Mouse (Mus musculus): Measurements from ENCODE around the gene Asic3.

The Asic3 gene

DNA sequence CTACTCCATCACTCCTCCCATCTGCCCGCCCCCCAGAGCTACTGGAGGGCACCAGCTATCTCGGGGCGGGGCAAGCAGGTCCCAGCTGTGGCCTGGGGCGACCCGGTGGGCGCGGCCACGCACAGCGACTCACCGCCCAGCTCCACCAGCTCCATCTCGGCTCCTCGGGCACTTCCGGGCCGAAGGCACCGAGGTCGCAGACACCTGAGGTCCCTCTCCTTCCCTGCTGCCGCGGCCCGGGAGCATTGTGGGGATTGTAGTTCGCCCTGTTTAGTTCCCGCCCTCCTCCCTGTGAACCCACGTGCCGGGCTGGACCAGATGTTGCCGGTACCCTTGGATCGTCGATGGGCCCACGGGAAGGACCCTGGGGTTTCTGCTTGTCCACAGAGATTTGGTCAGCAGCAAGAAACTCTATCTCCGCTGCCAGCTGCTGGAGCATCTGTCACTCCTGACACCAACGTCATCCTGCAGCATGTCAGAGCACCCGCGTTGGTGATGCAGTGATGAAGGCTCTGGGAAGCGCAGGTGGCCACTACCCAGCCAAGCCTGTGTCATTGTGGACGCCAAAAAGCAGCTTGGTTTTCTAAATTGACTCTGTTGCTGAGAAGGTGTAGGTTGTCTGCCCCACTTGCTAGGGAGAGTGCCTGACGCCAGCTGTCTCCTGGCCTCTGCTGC, 34.6 kb downstream of the Asic3 start, which contains the start of gene Tmub1:
Tmub1 (minus strand) TSS at position 231 of the 675 bp plus-strand sequence.
- in situ Hi-C loops (cut with MboI, MseI) = no loop called here

DNA sequence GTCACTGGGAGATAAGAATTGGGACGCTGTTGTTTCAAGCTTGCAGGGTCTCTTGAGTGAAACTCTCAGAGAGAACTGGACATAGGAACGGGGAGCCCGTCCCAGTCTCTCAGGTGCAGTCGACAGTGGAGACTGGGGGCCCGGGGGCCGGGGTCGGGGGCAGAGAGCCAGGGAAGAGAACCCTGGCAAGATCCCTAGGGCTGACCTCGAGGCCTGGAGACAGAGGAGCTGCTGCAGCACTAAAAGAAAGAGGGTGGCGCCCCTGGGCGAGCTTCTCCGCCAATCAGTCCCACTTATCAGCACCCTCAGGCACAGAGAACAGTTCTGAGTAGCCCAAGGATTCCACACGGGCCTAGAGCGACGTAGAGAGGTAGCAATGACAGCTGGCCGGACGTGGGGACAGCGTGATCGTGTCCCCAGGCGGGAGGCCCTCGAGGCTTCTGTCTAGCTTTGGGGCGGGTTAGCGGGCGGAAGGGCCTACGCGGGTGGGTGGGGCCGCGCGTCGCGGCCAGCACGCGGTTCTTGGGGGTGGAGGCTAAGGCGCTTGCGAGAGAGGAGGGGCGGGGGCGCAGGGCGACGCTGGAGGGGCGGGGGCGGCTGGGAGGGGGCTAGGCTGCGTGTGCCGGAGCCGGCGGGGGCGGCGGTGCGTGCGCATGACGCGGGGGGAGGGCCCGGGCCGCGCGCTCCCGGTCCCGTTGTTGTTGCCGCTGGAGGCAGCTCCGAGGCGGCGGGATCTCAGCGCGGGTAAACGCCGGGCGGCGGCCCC, 38.3 kb downstream of the Asic3 start:
- in situ Hi-C loops (cut with MboI, MseI) = no loop called here

DNA sequence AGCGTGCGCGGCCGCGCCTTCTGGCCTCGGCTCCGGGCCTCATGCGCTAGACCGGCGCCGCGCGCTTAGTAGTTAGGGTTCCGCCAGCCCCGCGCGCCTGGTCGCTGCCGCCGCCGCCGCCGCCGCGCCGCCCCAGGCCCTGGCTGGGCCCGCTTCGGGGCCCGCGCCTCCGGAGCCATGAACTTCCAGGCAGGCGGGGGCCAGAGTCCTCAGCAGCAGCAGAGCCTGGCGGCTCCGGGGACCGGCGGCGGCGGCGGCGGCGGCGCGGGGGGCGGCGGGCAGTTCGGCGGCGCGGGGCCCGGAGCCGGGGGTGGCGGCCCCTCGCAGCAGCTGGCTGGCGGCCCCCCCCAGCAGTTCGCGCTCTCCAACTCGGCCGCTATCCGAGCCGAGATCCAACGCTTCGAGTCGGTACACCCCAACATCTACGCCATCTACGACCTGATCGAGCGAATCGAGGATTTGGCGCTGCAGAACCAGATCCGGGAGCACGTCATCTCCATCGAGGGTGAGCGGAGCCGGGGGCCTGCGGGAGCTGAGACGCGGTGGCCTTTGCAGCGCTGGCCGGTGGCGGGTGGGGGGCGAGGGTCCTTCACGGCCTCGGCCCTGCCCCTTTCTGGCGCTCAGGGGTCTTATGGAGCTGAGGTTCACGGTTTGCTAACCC, 39.0 kb downstream of the Asic3 start, which contains the start of gene Agap3:
Agap3 (plus strand) TSS at position 148 of the 661 bp plus-strand sequence.
- in situ Hi-C loops (cut with MboI, MseI) = no loop called here

GRCm38 (mm10) chr5:24452691-24453233, 39.6 kb downstream of the Asic3 start:
- in situ Hi-C loops (cut with MboI, MseI) = no loop called here

- in situ Hi-C loops (cut with MboI, MseI) = no loop called here
These were observed 40.2 kb downstream of the Asic3 start for GRCm38 (mm10) chr5:24453283-24453984.

- in situ Hi-C loops (cut with MboI, MseI) = no loop called here
These were observed 40.8 kb downstream of the Asic3 start for GRCm38 (mm10) chr5:24453985-24454303.

GRCm38 (mm10) chr5:24455076-24455475, 41.9 kb downstream of the Asic3 start:
- in situ Hi-C loops (cut with MboI, MseI) = no loop called here

GRCm38 (mm10) chr5:24455613-24456012, 42.4 kb downstream of the Asic3 start:
- in situ Hi-C loops (cut with MboI, MseI) = no loop called here

DNA sequence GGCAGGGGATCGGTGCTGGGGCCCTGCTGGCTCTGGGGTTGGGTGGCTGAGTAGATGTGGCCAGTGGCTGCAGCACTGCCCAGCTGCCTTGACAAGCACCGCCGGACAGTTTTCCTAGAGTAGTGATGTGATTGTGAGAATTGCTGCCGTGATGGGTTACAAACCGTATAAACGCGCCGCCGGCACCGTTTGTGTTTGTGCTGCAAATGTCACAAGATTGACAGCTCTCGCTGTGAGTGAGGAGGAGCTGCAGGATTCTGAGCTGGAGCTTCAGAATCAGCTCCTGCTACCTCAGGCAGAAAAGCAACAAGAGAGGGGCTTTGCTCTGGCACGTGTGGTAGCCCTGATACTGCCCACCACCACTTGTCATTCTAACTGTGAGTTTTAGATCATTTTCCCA, 53.6 kb downstream of the Asic3 start:
- in situ Hi-C loops (cut with MboI, MseI) = no loop called here
